Mouse (Mus musculus): ENCODE measurements around the gene Tm4sf20. TPM values are rescaled to one million over a fixed set of nuclear protein-coding genes. Genes with fewer than 3 reads are reported as not detected.

Gene Tm4sf20
- polyA plus RNA-seq (2012; rRNA removed): not detected in 2 replicates

DNA sequence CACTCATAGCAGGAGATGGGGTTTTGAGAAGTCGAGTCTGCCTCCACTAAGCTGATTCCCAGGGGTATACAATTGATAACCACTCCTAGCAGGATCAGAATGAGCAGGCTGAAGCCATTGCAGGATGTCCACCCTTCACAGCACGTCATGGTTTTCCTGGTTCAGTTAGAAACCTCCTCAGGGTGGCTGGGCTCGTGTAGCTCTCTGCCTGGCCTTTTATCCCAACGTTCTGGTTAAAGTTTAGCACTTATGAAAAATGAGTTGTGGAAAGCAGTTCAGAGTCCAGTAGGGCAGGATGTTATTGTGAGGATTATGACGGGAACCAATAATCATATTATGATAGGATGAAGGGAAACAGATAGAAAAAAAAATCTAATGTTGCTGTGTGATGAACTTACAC lies at the start of gene Tm4sf20:
Tm4sf20 (minus strand) TSS at position 193 of the 400 bp plus-strand sequence.

DNA sequence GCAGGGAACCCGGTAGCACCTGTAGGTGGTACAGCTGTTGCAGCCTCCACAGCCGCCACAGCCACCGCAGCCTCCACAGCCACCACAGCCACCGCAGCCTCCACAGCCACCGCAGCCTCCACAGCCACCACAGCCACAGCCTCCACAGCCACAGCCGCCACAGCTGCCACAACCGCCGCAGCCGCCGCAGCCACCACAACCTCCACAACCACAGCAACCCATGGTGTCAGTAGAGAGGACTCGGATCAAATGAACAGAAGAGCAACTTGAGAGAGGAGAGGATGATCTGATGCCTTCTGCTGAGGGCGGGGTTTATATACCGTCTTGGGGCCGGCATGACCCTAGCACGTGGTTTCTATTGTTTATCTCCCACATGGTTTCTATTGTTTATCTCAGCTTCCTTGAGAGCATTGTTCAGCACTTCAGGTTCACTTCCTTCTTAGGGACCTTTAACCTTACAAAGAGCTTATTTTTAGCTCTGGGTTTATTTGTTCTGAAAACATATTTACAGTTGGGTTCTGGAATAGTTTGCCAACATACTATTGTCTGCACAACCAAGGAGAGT lies 2.8 kb upstream of the Tm4sf20 start, which contains the start of gene Gm47791:
Gm47791 (minus strand) TSS at position 222 of the 565 bp plus-strand sequence.

DNA sequence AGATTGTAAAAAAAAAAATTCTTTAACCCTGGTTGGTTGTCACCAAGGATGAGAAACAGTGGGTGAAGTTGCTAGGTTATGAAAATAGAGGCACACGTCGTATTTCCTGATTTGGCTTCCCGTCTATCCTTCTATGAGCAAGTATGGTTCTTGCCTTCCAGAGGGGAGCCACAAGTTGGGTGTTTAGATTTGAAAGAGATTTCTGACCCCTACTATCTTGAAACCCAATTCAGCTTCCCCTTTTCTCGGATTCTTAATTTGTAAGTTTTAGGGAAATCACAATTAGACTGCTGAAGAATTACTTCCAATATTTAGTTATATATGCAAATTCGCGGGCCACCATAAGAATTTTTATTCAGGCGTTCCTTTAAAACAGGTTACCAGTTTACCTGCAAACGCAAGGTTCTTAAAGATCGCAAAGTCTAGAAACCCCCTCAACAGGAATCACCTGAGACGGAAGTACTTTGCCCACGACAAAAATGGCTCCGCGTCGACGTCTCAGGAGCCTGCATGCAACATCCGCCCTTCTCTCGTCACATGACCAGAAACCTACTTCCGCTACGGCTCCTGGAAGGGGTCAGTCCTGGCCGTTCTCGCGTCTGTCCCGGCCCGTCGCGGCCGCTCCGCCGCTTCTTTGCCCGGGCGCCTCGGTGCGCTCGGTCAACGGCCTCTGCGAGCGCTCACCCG lies 43.8 kb downstream of the Tm4sf20 start, which contains the start of gene Mff:
Mff (plus strand) TSS at position 552 of the 687 bp plus-strand sequence.

Other genes starting within 250 kb of the Tm4sf20 start
- gene Col4a4, start 181.6 kb downstream of the Tm4sf20 start, polyA plus RNA-seq (2012; rRNA removed): 0.44 and 0.52 TPM in 2 replicates
- 0.26 and 0.32 TPM in 2 replicates for gene Col4a3, start 181.5 kb downstream of the Tm4sf20 start, polyA plus RNA-seq (2012; rRNA removed)
- gene Mff, start 43.6 kb downstream of the Tm4sf20 start, polyA plus RNA-seq (2012; rRNA removed): 379 and 394 TPM in 2 replicates
- not detected in 2 replicates for gene Gm47791, start 2.8 kb upstream of the Tm4sf20 start, polyA plus RNA-seq (2012; rRNA removed)
- gene Agfg1, start 71.0 kb upstream of the Tm4sf20 start, polyA plus RNA-seq (2012; rRNA removed): 54.6 and 57.5 TPM in 2 replicates
- 1.8 and 2.0 TPM in 2 replicates for gene A030005L19Rik, start 144.9 kb upstream of the Tm4sf20 start, polyA plus RNA-seq (2012; rRNA removed)
- gene A030014E15Rik, start 156.5 kb upstream of the Tm4sf20 start, polyA plus RNA-seq (2012; rRNA removed): 0.12 and 0.18 TPM in 2 replicates
- not detected in 2 replicates for gene Gm6217, start 162.9 kb upstream of the Tm4sf20 start, polyA plus RNA-seq (2012; rRNA removed)
- not detected in 2 replicates for gene A030003K21Rik, start 174.9 kb upstream of the Tm4sf20 start, polyA plus RNA-seq (2012; rRNA removed)
- gene Gm7544, start 187.6 kb upstream of the Tm4sf20 start, polyA plus RNA-seq (2012; rRNA removed): not detected in 2 replicates
- not detected in 2 replicates for gene Gm47955, start 191.8 kb upstream of the Tm4sf20 start, polyA plus RNA-seq (2012; rRNA removed)
- gene Gm47959, start 232.1 kb upstream of the Tm4sf20 start, polyA plus RNA-seq (2012; rRNA removed): not detected in 2 replicates